Mouse (Mus musculus): ENCODE results near the gene Grap2. TPM values are rescaled to one million over a fixed set of nuclear protein-coding genes. Genes with fewer than 3 reads are reported as not detected.

Grap2 gene
- polyA plus RNA-seq (2015; fragmentation: Nextera tagmentation; extraction: Ambion mirVana): 0.35 and 4.8 TPM in 2 replicates

GRCm38 (mm10) chr15:80572291-80572690, at the start of gene Grap2:
Grap2 (plus strand) TSS chr15:80572594.
- no peaks in the 10 kb centered on the region for H3K36me3 ChIP-seq
- no peaks in the 10 kb centered on the region for H3K9me3 ChIP-seq (replicated peaks)
- H3K27me3 ChIP-seq (replicated peaks): 0 out of 2 replicates have a peak, but pooled peaks cover 4% of the 10 kb centered on the region
- H3K9ac ChIP-seq (replicated peaks): no peak within 1 kb of the TSS
- no peak within 1 kb of the TSS for H3K4me2 ChIP-seq
- 68% methylated on average over 12 of the region's 12 CpGs for WGBS
- ATAC-seq (ENCODE audit: low FRiP score): no peak
- H3K27ac ChIP-seq (replicated peaks): no peak within 1 kb of the TSS
- H3K4me1 ChIP-seq: peaks cover 6% of the 10 kb centered on the region
- no peak within 1 kb of the TSS for H3K4me3 ChIP-seq (replicated peaks)

- Histone ChIP-seq H3K27me3 (replicated peaks) (no peaks in the 10 kb centered on the region), H3K4me3 (replicated peaks) (no peak overlapping the region), H3K9ac (replicated peaks) (no peak overlapping the region), H3K36me3 (no peaks in the 10 kb centered on the region), H3K27ac (replicated peaks) (peak overlapping the region; percentile 75), H3K9me3 (replicated peaks) (no peaks in the 10 kb centered on the region), H3K4me2 (peak overlapping the region; percentile 31), H3K4me1 (peaks cover 15% of the 10 kb centered on the region)
- peak; percentile 59; the same call in 1 of the 2 replicates for ATAC-seq (ENCODE audit: low FRiP score)
- WGBS: 33% methylated on average over 20 of the region's 20 CpGs
Observed at GRCm38 (mm10) chr15:80529955-80530869, 42.2 kb upstream of the Grap2 start.

GRCm38 (mm10) chr15:80531026-80531425, 41.4 kb upstream of the Grap2 start:
- no peak for ATAC-seq (ENCODE audit: low FRiP score)
- WGBS: 80% methylated on average over 9 of the region's 9 CpGs
- Histone ChIP-seq H3K27me3 (replicated peaks) (no peaks in the 10 kb centered on the region), H3K4me1 (peaks cover 15% of the 10 kb centered on the region), H3K36me3 (no peaks in the 10 kb centered on the region), H3K9me3 (replicated peaks) (no peaks in the 10 kb centered on the region), H3K27ac (replicated peaks) (no peak overlapping the region), H3K9ac (replicated peaks) (no peak overlapping the region), H3K4me2 (no peak overlapping the region), H3K4me3 (replicated peaks) (no peak overlapping the region)

- H3K4me2 ChIP-seq: no peak overlapping the region
- WGBS: 85% methylated on average over 8 of the region's 8 CpGs
- no peak for ATAC-seq (ENCODE audit: low FRiP score)
- H3K27me3 ChIP-seq (replicated peaks): no peaks in the 10 kb centered on the region
- no peak overlapping the region for H3K9ac ChIP-seq (replicated peaks)
- H3K36me3 ChIP-seq: no peaks in the 10 kb centered on the region
- H3K4me3 ChIP-seq (replicated peaks): no peak overlapping the region
- H3K9me3 ChIP-seq (replicated peaks): no peaks in the 10 kb centered on the region
- peaks cover 15% of the 10 kb centered on the region for H3K4me1 ChIP-seq
- no peak overlapping the region for H3K27ac ChIP-seq (replicated peaks)
Observed at GRCm38 (mm10) chr15:80532281-80533072, 39.9 kb upstream of the Grap2 start.

GRCm38 (mm10) chr15:80533274-80533673, 39.1 kb upstream of the Grap2 start:
- H3K9ac ChIP-seq (replicated peaks): no peak overlapping the region
- 49% methylated on average over 6 of the region's 6 CpGs for WGBS
- H3K4me3 ChIP-seq (replicated peaks): no peak overlapping the region
- ATAC-seq (ENCODE audit: low FRiP score): no peak
- no peak overlapping the region for H3K4me2 ChIP-seq
- H3K4me1 ChIP-seq: peaks cover 15% of the 10 kb centered on the region
- H3K27ac ChIP-seq (replicated peaks): no peak overlapping the region
- no peaks in the 10 kb centered on the region for H3K9me3 ChIP-seq (replicated peaks)
- no peaks in the 10 kb centered on the region for H3K36me3 ChIP-seq
- H3K27me3 ChIP-seq (replicated peaks): no peaks in the 10 kb centered on the region

GRCm38 (mm10) chr15:80536051-80536450, 36.3 kb upstream of the Grap2 start:
- Histone ChIP-seq H3K9me3 (replicated peaks) (no peaks in the 10 kb centered on the region), H3K36me3 (no peaks in the 10 kb centered on the region), H3K4me1 (peaks cover 4% of the 10 kb centered on the region; the same call in 1 of the 2 replicates), H3K4me2 (no peak overlapping the region), H3K9ac (replicated peaks) (no peak overlapping the region), H3K4me3 (replicated peaks) (no peak overlapping the region), H3K27ac (replicated peaks) (no peak overlapping the region), H3K27me3 (replicated peaks) (no peaks in the 10 kb centered on the region)
- ATAC-seq (ENCODE audit: low FRiP score): no peak
- WGBS: 79% methylated on average over 2 of the region's 2 CpGs

GRCm38 (mm10) chr15:80538075-80538474, 34.3 kb upstream of the Grap2 start:
- Histone ChIP-seq H3K4me1 (peaks cover 4% of the 10 kb centered on the region; the same call in 1 of the 2 replicates), H3K4me2 (no peak overlapping the region), H3K9me3 (replicated peaks) (no peaks in the 10 kb centered on the region), H3K27ac (replicated peaks) (no peak overlapping the region), H3K27me3 (replicated peaks) (no peaks in the 10 kb centered on the region), H3K36me3 (no peaks in the 10 kb centered on the region), H3K9ac (replicated peaks) (no peak overlapping the region), H3K4me3 (replicated peaks) (no peak overlapping the region)
- ATAC-seq (ENCODE audit: low FRiP score): no peak
- WGBS: 91% methylated on average over 2 of the region's 2 CpGs

GRCm38 (mm10) chr15:80538671-80539340, 33.6 kb upstream of the Grap2 start:
- Histone ChIP-seq H3K9me3 (replicated peaks) (no peaks in the 10 kb centered on the region), H3K27ac (replicated peaks) (no peak overlapping the region), H3K4me1 (no peaks in the 10 kb centered on the region), H3K4me3 (replicated peaks) (no peak overlapping the region), H3K27me3 (replicated peaks) (no peaks in the 10 kb centered on the region), H3K4me2 (no peak overlapping the region), H3K9ac (replicated peaks) (no peak overlapping the region), H3K36me3 (no peaks in the 10 kb centered on the region)
- WGBS: 89% methylated on average over 7 of the region's 7 CpGs
- ATAC-seq (ENCODE audit: low FRiP score): no peak

- 61% methylated on average over 3 of the region's 3 CpGs for WGBS
- Histone ChIP-seq H3K9ac (replicated peaks) (no peak overlapping the region), H3K27me3 (replicated peaks) (no peaks in the 10 kb centered on the region), H3K4me2 (no peak overlapping the region), H3K4me3 (replicated peaks) (no peak overlapping the region), H3K4me1 (no peaks in the 10 kb centered on the region), H3K9me3 (replicated peaks) (no peaks in the 10 kb centered on the region), H3K27ac (replicated peaks) (no peak overlapping the region), H3K36me3 (no peaks in the 10 kb centered on the region)
- ATAC-seq (ENCODE audit: low FRiP score): no peak
Observed at GRCm38 (mm10) chr15:80544115-80544514, 28.3 kb upstream of the Grap2 start.

GRCm38 (mm10) chr15:80545430-80545829, 27.0 kb upstream of the Grap2 start:
- 74% methylated on average over 6 of the region's 6 CpGs for WGBS
- H3K9me3 ChIP-seq (replicated peaks): no peaks in the 10 kb centered on the region
- no peak for ATAC-seq (ENCODE audit: low FRiP score)

More at GRCm38 (mm10) chr15:80545430-80545829, 27.0 kb upstream of the Grap2 start:
- Histone ChIP-seq H3K27me3 (replicated peaks) (no peaks in the 10 kb centered on the region), H3K4me1 (no peaks in the 10 kb centered on the region), H3K4me2 (no peak overlapping the region), H3K36me3 (no peaks in the 10 kb centered on the region), H3K4me3 (replicated peaks) (no peak overlapping the region), H3K27ac (replicated peaks) (no peak overlapping the region), H3K9ac (replicated peaks) (no peak overlapping the region)
